Mouse (Mus musculus) ES-E14 (cell line): ENCODE results near the gene Uqcrfs1. TPM values are rescaled to one million over a fixed set of nuclear protein-coding genes. Genes with fewer than 3 reads are reported as not detected.
A peak's percentile ranks its signal among the peaks of the same experiment; 100 is the strongest.

Source experiments
- DNase-seq: peaks from one replicate; pipeline ENCODE4 v3.0.0-alpha.2; 2013; ENCODE audit warnings: low read depth, low spot score
- H3K27ac ChIP-seq: 2 replicates; pipeline ENCODE4 v1.5.1; 2012; ENCODE audit warnings: low read depth, mild to moderate bottlenecking, low read length, moderate library complexity, mixed read lengths; ENCODE audit not compliant: poor library complexity, insufficient read depth, severe bottlenecking
- H3K36me3 ChIP-seq: 2 replicates; pipeline ENCODE4 v1.6.1; 2012; ENCODE audit warnings: mild to moderate bottlenecking, low read length, moderate library complexity, mixed read lengths; ENCODE audit not compliant: control insufficient read depth, poor library complexity, insufficient read depth, severe bottlenecking
- H3K4me1 ChIP-seq, 2 experiments: fragments of 150-350 bp in 1 of 2; sonication (generic) in 1 of 2; 2 replicates each; pipeline ENCODE4 v1.6.1; 2012; ENCODE audit warnings: low read length in 2 of 2, mild to moderate bottlenecking in 1 of 2, mixed read lengths in 1 of 2; ENCODE audit not compliant: control insufficient read depth in 2 of 2, insufficient read depth in 2 of 2, poor library complexity in 1 of 2
- H3K4me3 ChIP-seq, 2 experiments: fragments of 150-350 bp in 1 of 2; sonication (generic) in 1 of 2; 2 replicates each; pipeline ENCODE4 v1.5.1; 2012; ENCODE audit warnings: low read length in 2 of 2, low read depth in 1 of 2, mild to moderate bottlenecking in 1 of 2, mixed read lengths in 1 of 2; ENCODE audit not compliant: insufficient read depth in 1 of 2, poor library complexity in 1 of 2, severe bottlenecking in 1 of 2
- H3K9ac ChIP-seq: 2 replicates; pipeline ENCODE4 v1.6.1; 2012; ENCODE audit warnings: low read depth, mild to moderate bottlenecking, low read length, mixed read lengths; ENCODE audit not compliant: poor library complexity, insufficient read depth, severe bottlenecking
- H3K9me3 ChIP-seq: fragments of 150-350 bp; sonication (generic); 2 replicates; pipeline ENCODE4 v1.6.1; 2012; ENCODE audit warnings: low read depth, mild to moderate bottlenecking, low read length; ENCODE audit not compliant: control insufficient read depth, insufficient read depth
- CHD2 ChIP-seq: IDR thresholded peaks from 2 replicates; pipeline ENCODE4 v1.6.1; 2014; ENCODE audit warnings: mild to moderate bottlenecking, low read depth, low read length, inconsistent platforms
- HCFC1 ChIP-seq: IDR thresholded peaks from 2 replicates; pipeline ENCODE4 v1.6.1; 2012; ENCODE audit warnings: low read length, inconsistent platforms, borderline replicate concordance; ENCODE audit not compliant: insufficient read depth
- MAFK ChIP-seq: IDR thresholded peaks from 2 replicates; pipeline ENCODE4 v1.6.1; 2014; ENCODE audit warnings: mild to moderate bottlenecking, low read depth, low read length, inconsistent platforms; ENCODE audit not compliant: insufficient read depth
- ZC3H11A ChIP-seq: IDR thresholded peaks from 2 replicates; pipeline ENCODE4 v1.6.1; 2012; ENCODE audit warnings: low read depth, mild to moderate bottlenecking, inconsistent platforms, low read length, borderline replicate concordance
- ZNF384 ChIP-seq: IDR thresholded peaks from 2 replicates; pipeline ENCODE4 v1.6.1; 2012; ENCODE audit warnings: low read depth, low read length, inconsistent platforms
- in situ Hi-C, 2 experiments: fragments of 600-800 bp; cut with MboI; formaldehyde crosslinking; loops; one replicate each; pipeline ENCODE4 v1.15.1; 2025; ENCODE audit warnings: low sequenced_read_pairs in 2 of 2, inconsistent platforms in 1 of 2; ENCODE audit not compliant: unreplicated experiment in 2 of 2
- total RNA-seq: library from RNA; depleted of rRNA; stranded (reverse); fragments of 300-350 nt; gene quantifications from 2 replicates; pipeline ENCODE4 v1.2.3, GENCODE M21; 2012; rRNA removed

The Uqcrfs1 gene
- total RNA-seq, 1 experiment, result 104 TPM

- H3K27ac ChIP-seq, result no peak overlapping the region
- no peak overlapping the region for H3K9ac ChIP-seq
- in situ Hi-C loops, result loop anchor here in 1 of 2 experiments (10.0 kb wide), 2 partner anchors 257 to 427 kb away; no protein-coding TSS in a partner anchor
- TF ChIP-seq ZNF384, result no peak
- no peak for TF ChIP-seq CHD2
- TF ChIP-seq HCFC1, result no peak
- TF ChIP-seq ZC3H11A, result no peak
- no peak overlapping the region for H3K4me3 ChIP-seq
- H3K36me3 ChIP-seq, result no peaks in the 10 kb centered on the region
- H3K4me1 ChIP-seq, result no peaks in the 10 kb centered on the region
- no peaks in the 10 kb centered on the region for H3K9me3 ChIP-seq
- DNase-seq, result no peak
These were observed 23.8 kb downstream of the Uqcrfs1 start for GRCm38 (mm10) chr13:30521282-30521902.

- Histone ChIP-seq H3K27ac (no peak overlapping the region), H3K36me3 (no peaks in the 10 kb centered on the region), H3K9me3 (no peaks in the 10 kb centered on the region), H3K9ac (no peak overlapping the region), H3K4me3 (no peak overlapping the region), H3K4me1 (no peaks in the 10 kb centered on the region)
- in situ Hi-C loops, result no loop called here
- no peak for DNase-seq
- TF ChIP-seq MAFK, result no peak
- TF ChIP-seq ZNF384, result no peak
- no peak for TF ChIP-seq ZC3H11A
- no peak for TF ChIP-seq CHD2
- TF ChIP-seq HCFC1, result no peak
These were observed 27.0 kb downstream of the Uqcrfs1 start for GRCm38 (mm10) chr13:30518191-30518590.

GRCm38 (mm10) chr13:30507651-30508050 lies 37.5 kb downstream of the Uqcrfs1 start:
- TF ChIP-seq HCFC1 (no peak), CHD2 (no peak), ZC3H11A (no peak), MAFK (no peak), ZNF384 (no peak)
- no peak overlapping the region for H3K4me3 ChIP-seq
- H3K9me3 ChIP-seq, result no peaks in the 10 kb centered on the region
- in situ Hi-C loops, result no loop called here
- DNase-seq, result no peak
- no peaks in the 10 kb centered on the region for H3K4me1 ChIP-seq
- no peaks in the 10 kb centered on the region for H3K36me3 ChIP-seq
- H3K9ac ChIP-seq, result no peak overlapping the region
- H3K27ac ChIP-seq, result no peak overlapping the region

- no peaks in the 10 kb centered on the region for H3K9me3 ChIP-seq
- no peaks in the 10 kb centered on the region for H3K36me3 ChIP-seq
- TF ChIP-seq ZC3H11A (no peak), MAFK (0 out of 2 replicates have a peak, but pooled peaks have one; percentile 6)
- H3K4me3 ChIP-seq, result no peak overlapping the region
- no peak overlapping the region for H3K9ac ChIP-seq
- no peaks in the 10 kb centered on the region for H3K4me1 ChIP-seq
- in situ Hi-C loops, result no loop called here
- no peak overlapping the region for H3K27ac ChIP-seq
- DNase-seq, result no peak
These were observed 43.2 kb downstream of the Uqcrfs1 start for GRCm38 (mm10) chr13:30501860-30502395.

Other genes with a start within 250 kb of the Uqcrfs1 start
- 0.45 and 0.53 TPM in 2 replicates for gene Agtr1a, start 208.9 kb downstream of the Uqcrfs1 start, total RNA-seq
- 5.7 and 6.9 TPM in 2 replicates for gene Dusp22, start 114.6 kb upstream of the Uqcrfs1 start, total RNA-seq
- 0.11 and 0.45 TPM in 2 replicates for gene Irf4, start 203.9 kb upstream of the Uqcrfs1 start, total RNA-seq